Mouse (Mus musculus): ENCODE measurements around the gene Pcyt2.

DNA sequence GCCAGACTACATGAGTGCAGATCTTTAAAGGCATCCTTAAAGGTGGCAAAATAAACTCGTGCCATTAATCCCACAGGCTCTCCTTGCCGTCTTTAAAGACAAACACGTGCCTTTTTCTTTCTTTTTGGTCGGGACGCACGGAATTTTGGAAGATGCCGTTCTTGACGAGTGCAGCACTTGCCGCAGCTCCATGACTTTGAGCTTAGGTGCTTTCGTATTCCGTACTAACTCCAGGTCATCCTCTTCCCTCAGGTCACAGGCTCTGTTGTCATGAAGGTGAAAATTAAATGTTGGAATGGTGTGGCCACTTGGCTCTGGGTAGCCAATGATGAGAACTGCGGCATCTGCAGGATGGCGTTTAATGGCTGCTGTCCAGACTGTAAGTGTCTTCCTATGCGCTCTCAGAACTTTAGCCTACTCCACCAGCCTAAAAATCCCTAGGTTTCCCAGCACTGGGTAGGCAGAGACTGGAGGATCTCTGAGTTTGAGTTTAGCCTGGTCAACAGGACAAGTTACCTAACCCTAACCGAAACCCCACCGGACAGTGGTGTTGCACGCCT, 18.7 kb downstream of the Pcyt2 start:
- TF ChIP-seq CTCF (IDR thresholded peaks at IDR 0.05; ENCODE audit: insufficient read depth, low read depth, low read length) (no peak), POLR2A (IDR thresholded peaks at IDR 0.05; ENCODE audit: insufficient read depth, low read depth, low read length) (no peak)
